Mouse (Mus musculus) mammary gland, adult 2 months (tissue): ENCODE results near the gene Dnal1. TPM values are rescaled to one million over a fixed set of nuclear protein-coding genes. Genes with fewer than 3 reads are reported as not detected.

Experiments
- polyA plus RNA-seq: library from polyadenylated mRNA; depleted of rRNA; stranded (reverse); fragments of >200 nt; gene quantifications from 2 replicates; pipeline ENCODE4 v1.2.3, GENCODE M21; 2012; ENCODE audit warnings: low replicate concordance; rRNA removed

The Dnal1 gene
- 2.0 and 3.9 TPM in 2 replicates for polyA plus RNA-seq

DNA sequence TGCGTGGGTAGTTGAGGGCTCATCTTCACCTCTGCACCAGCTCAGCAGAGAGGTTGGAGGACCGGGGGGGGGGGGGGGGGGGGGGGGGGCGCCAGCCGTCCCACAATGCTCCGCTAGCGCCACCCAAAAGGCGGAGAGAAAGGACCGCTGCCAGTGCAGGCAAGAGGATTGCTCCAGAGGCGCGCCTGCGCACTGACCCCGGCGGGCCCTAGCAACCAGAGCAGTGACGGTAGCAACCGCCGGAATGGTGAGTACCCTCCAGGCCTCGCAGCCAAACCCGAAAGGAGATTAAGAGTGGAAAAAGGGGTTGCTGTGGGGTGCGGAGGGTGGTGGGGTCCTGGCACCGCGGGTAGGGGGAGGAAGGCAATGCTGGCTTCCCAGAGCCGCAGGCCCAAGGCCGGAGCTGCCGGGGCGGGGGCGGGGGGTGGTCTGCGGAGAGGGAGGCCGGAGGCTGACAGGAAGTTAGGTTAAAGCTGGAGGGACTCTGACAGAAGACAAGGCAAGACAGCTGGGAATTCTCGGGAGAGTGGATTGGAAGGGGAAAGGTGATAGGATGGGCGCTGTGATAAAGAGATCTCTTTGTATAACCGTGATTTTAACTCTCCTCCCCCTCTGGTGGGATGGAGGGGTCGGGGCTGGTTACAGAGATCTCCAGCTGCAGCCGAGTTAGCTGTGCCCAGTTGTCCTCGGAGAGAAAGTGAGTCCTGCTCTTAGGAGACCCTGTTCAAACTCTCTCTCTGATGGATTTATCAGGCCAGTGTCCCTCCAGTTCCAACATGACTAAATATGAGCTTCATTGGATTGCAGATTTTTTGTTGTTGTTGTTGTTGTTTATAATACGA is at the start of gene Dnal1:
Gene Dnal1, plus strand, starts transcription at position 214 of the 842 bp plus-strand sequence.

DNA sequence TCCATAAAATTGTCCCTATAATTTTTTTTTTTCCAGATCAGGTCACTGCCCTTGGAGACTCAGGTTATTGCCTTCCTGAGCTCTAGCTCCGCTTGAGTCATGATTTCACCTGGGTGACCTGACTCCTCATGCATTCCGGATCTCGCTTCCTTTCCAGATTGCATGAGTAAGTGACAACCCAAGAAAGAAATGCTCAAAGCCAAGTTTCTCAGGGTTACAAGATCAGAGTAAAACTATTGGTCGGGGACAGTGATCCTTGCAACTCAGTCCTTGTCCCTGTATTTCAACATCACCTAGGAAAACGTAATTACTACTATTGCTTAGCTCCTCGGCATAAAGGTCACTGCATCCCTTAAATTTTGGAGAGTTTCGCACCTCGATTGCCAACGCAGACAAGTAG is 45.2 kb upstream of the Dnal1 start, which contains the start of gene Acot5:
Gene Acot5, plus strand, starts transcription at position 340 of the 400 bp plus-strand sequence.

DNA sequence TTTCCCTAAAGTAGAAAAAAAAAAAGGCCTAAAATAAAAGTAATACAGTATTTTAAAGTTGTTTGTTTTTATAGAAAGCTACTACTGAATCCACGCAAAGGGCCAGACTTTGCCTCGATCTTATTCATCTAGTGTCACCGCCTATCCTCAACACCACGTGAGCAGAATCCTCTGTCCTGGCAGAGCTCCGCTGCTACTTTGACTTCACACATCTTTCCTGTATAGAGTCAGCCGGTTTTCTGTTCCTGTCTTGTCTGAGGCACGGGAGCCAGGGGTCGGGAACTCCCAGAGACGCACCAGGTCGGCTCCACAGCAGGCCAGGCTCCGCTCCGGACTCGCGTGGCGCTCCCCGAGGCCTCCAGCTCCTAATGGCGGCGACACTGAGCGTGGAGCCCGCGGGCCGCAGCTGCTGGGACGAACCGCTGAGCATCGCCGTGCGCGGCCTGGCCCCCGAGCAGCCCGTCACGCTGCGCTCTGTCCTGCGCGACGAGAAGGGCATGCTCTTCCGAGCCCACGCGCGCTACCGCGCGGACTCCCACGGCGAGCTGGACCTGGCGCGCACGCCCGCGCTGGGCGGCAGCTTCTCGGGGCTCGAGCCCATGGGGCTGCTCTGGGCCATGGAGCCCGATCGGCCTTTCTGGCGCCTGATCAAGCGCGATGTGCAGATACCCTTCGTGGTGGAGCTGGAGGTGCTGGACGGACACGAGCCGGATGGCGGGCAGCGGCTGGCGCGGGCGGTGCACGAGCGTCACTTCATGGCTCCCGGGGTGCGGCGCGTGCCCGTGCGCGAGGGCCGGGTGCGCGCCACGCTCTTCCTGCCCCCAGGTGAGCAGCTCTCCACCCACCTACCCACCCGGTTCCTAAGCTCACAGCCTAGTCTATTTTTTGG is 13.3 kb upstream of the Dnal1 start, which contains the start of gene Acot6:
Gene Acot6, plus strand, starts transcription at position 51 of the 889 bp plus-strand sequence.

DNA sequence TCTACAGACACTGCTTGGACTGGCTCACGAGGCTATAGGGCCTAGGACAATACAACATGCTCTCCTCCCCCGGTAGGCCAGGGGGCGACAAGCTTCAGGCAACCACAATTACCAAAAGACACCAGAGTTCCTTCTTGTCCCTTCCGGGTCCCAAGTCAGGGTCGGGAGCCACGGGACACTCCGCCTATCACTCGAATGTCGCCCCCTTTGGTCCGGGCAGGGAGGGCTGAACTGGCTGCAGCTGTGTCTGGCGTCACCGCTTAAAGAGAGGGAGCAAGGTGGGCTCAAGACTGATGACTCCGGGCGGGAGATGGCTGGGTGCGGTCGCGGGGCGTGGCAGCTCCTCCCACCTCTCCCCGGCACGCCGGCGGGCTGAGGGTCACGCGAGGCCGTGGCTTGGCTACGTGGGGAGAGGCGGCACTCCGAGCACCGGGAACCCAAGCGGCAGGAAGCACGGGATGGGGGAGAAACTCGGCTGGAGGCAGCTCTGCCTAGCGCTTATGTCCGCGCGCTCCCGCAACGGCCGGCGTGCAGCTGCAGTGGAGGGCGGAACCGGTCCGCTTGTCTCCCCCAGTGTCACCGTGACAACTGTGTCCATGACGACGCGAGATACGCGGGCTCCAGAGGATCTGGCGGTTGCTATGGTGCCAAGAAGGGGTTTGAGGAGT is 33.9 kb downstream of the Dnal1 start, which contains the start of gene Pnma1:
Gene Pnma1, minus strand, starts transcription at position 536 of the 668 bp plus-strand sequence.

Other genes starting within 250 kb of the Dnal1 start
- 58.2 and 70.4 TPM in 2 replicates for gene Numb, start 192.4 kb upstream of the Dnal1 start, polyA plus RNA-seq
- gene Riox1, start 163.8 kb upstream of the Dnal1 start, polyA plus RNA-seq: 7.2 and 25.1 TPM in 2 replicates
- gene Heatr4, start 129.5 kb upstream of the Dnal1 start, polyA plus RNA-seq: not detected in 2 replicates
- 14.3 and 32.4 TPM in 2 replicates for gene Acot2, start 126.5 kb upstream of the Dnal1 start, polyA plus RNA-seq
- gene Acot1, start 104.9 kb upstream of the Dnal1 start, polyA plus RNA-seq: 11.4 and 23.0 TPM in 2 replicates
- gene Acot4, start 76.0 kb upstream of the Dnal1 start, polyA plus RNA-seq: 2.0 and 8.2 TPM in 2 replicates
- 0.43 TPM in 1 of 2 replicates, not detected in the other for gene Gm49366, start 75.4 kb upstream of the Dnal1 start, polyA plus RNA-seq
- gene Acot3, start 62.2 kb upstream of the Dnal1 start, polyA plus RNA-seq: not detected in 2 replicates
- gene Acot5, start 45.0 kb upstream of the Dnal1 start, polyA plus RNA-seq: 0.08 TPM in 1 of 2 replicates, not detected in the other
- gene Acot6, start 13.7 kb upstream of the Dnal1 start, polyA plus RNA-seq: 4.1 and 4.4 TPM in 2 replicates
- gene Pnma1, start 34.1 kb downstream of the Dnal1 start, polyA plus RNA-seq: 0.14 and 0.23 TPM in 2 replicates
- 16.9 and 31.0 TPM in 2 replicates for gene Elmsan1, start 104.5 kb downstream of the Dnal1 start, polyA plus RNA-seq
- 9.0 and 17.3 TPM in 2 replicates for gene Ptgr2, start 170.9 kb downstream of the Dnal1 start, polyA plus RNA-seq
- 14.3 and 25.5 TPM in 2 replicates for gene Zfp410, start 202.5 kb downstream of the Dnal1 start, polyA plus RNA-seq
- 56.7 and 97.7 TPM in 2 replicates for gene Coq6, start 247.3 kb downstream of the Dnal1 start, polyA plus RNA-seq
- 0.73 and 1.6 TPM in 2 replicates for gene Fam161b, start 247.5 kb downstream of the Dnal1 start, polyA plus RNA-seq